Mouse (Mus musculus) liver, embryonic 16.5 days (tissue): ENCODE data around the gene Pate2. TPM values are rescaled to one million over a fixed set of nuclear protein-coding genes. Genes with fewer than 3 reads are reported as not detected.

ENCODE experiments used
- ATAC-seq: fragments of 200-750 bp; cut with Nextera tagmentation; 2 replicates; pipeline ENCODE4 v1.8.0; 2017; ENCODE audit warnings: low read depth, mild to moderate bottlenecking, moderate number of reproducible peaks, moderate library complexity
- H3K27ac ChIP-seq: fragments of 300-500 bp; sonication (generic); 2 replicates; pipeline ENCODE4 v1.5.1; 2014; ENCODE audit warnings: mild to moderate bottlenecking, low read length
- H3K27me3 ChIP-seq: fragments of 300-500 bp; sonication (generic); 2 replicates; pipeline ENCODE4 v1.6.1; 2014; ENCODE audit warnings: low read depth, low read length, mixed read lengths; ENCODE audit not compliant: control insufficient read depth, insufficient read depth
- H3K36me3 ChIP-seq: fragments of 300-500 bp; sonication (generic); 2 replicates; pipeline ENCODE4 v1.6.1; 2014; ENCODE audit warnings: mild to moderate bottlenecking; ENCODE audit not compliant: control insufficient read depth, insufficient read depth
- H3K4me1 ChIP-seq: fragments of 300-500 bp; sonication (generic); 2 replicates; pipeline ENCODE4 v1.6.1; 2014; ENCODE audit warnings: low read depth, low read length, mixed read lengths; ENCODE audit not compliant: control insufficient read depth
- H3K4me2 ChIP-seq: fragments of 300-500 bp; sonication (generic); 2 replicates; pipeline ENCODE4 v1.6.1; 2014; ENCODE audit warnings: low read depth, low read length, mixed read lengths
- H3K4me3 ChIP-seq: fragments of 300-500 bp; sonication (generic); 2 replicates; pipeline ENCODE4 v1.5.1; 2014; ENCODE audit warnings: low read depth, mild to moderate bottlenecking, low read length
- H3K9ac ChIP-seq: fragments of 300-500 bp; sonication (generic); 2 replicates; pipeline ENCODE4 v1.6.1; 2014; ENCODE audit warnings: low read depth, low read length
- H3K9me3 ChIP-seq: fragments of 300-500 bp; sonication (generic); replicated peaks from 2 replicates; pipeline ENCODE4 v1.6.1; 2016; ENCODE audit warnings: low read length; ENCODE audit not compliant: control insufficient read depth
- WGBS: fragments of 180-500 bp; shearing (Covaris S2); extraction: QIAGEN DNeasy Blood & Tissue Kit; methylation state at CpG from one replicate; pipeline ENCODE4 v1.1.7; 2014; ENCODE audit not compliant: insufficient replicate concordance; 5-methylcytosine and 5-hydroxymethylcytosine counted together
- polyA plus RNA-seq: library from polyadenylated mRNA; unstranded; fragments of >200 nt; fragmentation: Nextera tagmentation; extraction: Ambion mirVana; gene quantifications from 2 replicates; pipeline ENCODE4 v1.2.1, GENCODE M21; 2015

The Pate2 gene
- polyA plus RNA-seq, 1 experiment from 2014 or later = 0.05 TPM

DNA sequence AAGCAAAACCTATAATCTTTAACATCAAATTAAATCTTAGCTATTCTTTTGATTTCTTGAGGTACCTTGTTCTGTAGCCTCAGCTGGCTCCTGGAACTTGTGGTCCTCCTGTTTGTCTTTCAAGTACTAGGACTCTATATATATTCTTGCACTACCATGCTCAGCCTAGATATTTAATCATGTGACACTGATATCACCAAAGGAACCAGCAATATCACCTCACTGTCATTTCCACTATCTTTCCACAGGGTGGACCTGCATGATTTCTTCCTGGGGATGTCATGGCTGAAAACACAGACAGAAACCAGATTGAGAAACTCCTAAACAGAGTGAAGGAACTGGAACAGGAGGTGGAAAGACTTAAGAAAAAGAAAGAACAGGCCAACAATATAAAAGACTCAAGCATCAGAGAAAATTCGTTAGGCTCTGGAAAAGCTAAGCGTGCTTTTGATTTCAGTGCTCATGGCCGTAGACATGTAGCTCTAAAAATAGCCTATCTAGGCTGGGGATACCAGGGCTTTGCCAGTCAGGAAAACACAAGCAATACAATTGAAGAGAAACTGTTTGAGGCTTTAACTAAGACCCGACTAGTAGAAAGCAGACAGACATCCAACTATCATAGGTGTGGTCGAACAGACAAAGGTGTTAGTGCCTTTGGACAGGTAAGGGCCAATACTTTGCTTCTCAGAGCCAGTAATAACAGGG is 5.4 kb upstream of the Pate2 start:
- no peak overlapping the region for H3K4me2 ChIP-seq
- H3K36me3 ChIP-seq = peaks cover 35% of the 10 kb centered on the region
- H3K9ac ChIP-seq = no peak overlapping the region
- H3K9me3 ChIP-seq = no peaks in the 10 kb centered on the region
- H3K27ac ChIP-seq = no peak overlapping the region
- H3K4me3 ChIP-seq = no peak overlapping the region
- H3K4me1 ChIP-seq = peaks cover 7% of the 10 kb centered on the region
- no peaks in the 10 kb centered on the region for H3K27me3 ChIP-seq
- no peak for ATAC-seq
- WGBS = 76% methylated on average over 5 of the region's 5 CpGs

DNA sequence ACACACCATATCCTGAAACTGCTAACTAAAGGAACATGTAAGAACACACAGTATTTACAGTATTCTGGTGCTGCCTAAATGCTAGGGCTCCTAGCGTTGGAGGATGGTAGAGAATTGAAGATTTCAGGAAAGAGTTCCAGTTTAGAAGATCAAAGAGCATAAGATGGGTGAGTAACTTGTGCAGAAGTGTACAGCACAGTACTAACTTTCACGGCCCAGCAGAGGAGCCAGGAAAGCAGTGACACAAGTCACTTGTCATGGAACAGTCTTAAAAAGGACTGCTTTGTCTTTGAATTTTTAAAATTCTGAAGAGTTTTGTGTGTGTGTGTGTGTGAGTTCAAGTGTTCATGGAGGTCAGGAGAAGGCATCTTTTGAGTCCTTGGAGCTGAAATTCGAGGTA is 2.1 kb upstream of the Pate2 start:
- Histone ChIP-seq H3K9ac (no peak overlapping the region), H3K27me3 (peaks cover 7% of the 10 kb centered on the region), H3K4me1 (peaks cover 3% of the 10 kb centered on the region), H3K36me3 (peaks cover 27% of the 10 kb centered on the region), H3K4me3 (no peak overlapping the region), H3K4me2 (no peak overlapping the region), H3K27ac (no peak overlapping the region), H3K9me3 (no peaks in the 10 kb centered on the region)
- ATAC-seq = no peak
- 83% methylated on average over 3 of the region's 3 CpGs for WGBS

GRCm38 (mm10) chr9:35570663-35571062 is 579 bp downstream of the Pate2 start:
- peak overlapping the region; percentile 94 for H3K27ac ChIP-seq
- H3K9ac ChIP-seq = peak overlapping the region; percentile 92
- H3K9me3 ChIP-seq = no peaks in the 10 kb centered on the region
- peak overlapping the region; percentile 95 for H3K4me3 ChIP-seq
- peaks cover 3% of the 10 kb centered on the region for H3K4me1 ChIP-seq
- ATAC-seq = no peak
- peak overlapping the region; percentile 73 for H3K4me2 ChIP-seq
- H3K27me3 ChIP-seq = peaks cover 20% of the 10 kb centered on the region
- 4% methylated on average over 5 of the region's 5 CpGs for WGBS
- peaks cover 17% of the 10 kb centered on the region for H3K36me3 ChIP-seq

GRCm38 (mm10) chr9:35574416-35574815 is 4.3 kb downstream of the Pate2 start:
- 8% methylated on average over 32 of the region's 32 CpGs for WGBS
- ATAC-seq = no peak
- Histone ChIP-seq H3K9me3 (no peaks in the 10 kb centered on the region), H3K4me2 (no peak overlapping the region), H3K4me1 (no peaks in the 10 kb centered on the region; the same call in 1 of the 2 replicates), H3K9ac (no peak overlapping the region), H3K27ac (no peak overlapping the region), H3K4me3 (no peak overlapping the region), H3K27me3 (peaks cover 20% of the 10 kb centered on the region), H3K36me3 (no peaks in the 10 kb centered on the region)

DNA sequence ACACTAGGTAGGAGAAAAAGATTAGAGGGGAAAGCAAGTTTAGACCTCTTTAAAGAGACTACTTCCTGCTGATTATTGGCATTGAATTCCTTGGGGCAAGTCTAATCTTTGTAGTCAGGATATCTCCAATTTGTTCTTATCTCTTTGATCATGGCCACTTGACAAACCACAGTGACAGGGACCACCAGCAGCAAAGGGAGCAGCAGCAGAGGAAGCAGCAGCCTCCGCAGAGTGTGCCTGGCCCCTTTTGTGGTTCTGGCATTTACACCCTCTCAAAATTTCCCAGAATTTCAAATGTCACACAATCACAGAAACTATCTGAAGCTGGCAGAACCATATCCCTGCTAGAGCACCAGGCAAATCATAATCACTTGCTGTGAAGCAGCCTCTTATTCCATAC is 17.6 kb downstream of the Pate2 start:
- ATAC-seq = no peak
- no peaks in the 10 kb centered on the region for H3K4me1 ChIP-seq
- WGBS = 21% methylated on average over 1 of the region's 1 CpGs

GRCm38 (mm10) chr9:35592903-35593302 is 22.8 kb downstream of the Pate2 start:
- no peak overlapping the region for H3K4me3 ChIP-seq
- no peaks in the 10 kb centered on the region for H3K9me3 ChIP-seq
- no peak for ATAC-seq
- no peaks in the 10 kb centered on the region for H3K36me3 ChIP-seq
- no peak overlapping the region for H3K4me2 ChIP-seq
- no peak overlapping the region for H3K27ac ChIP-seq
- H3K27me3 ChIP-seq = no peaks in the 10 kb centered on the region
- H3K9ac ChIP-seq = no peak overlapping the region
- 16% methylated on average over 2 of the region's 2 CpGs for WGBS
- no peaks in the 10 kb centered on the region for H3K4me1 ChIP-seq

More for the DNA sequence above, 17.6 kb downstream of the Pate2 start:
- no peaks in the 10 kb centered on the region for H3K9me3 ChIP-seq
- no peaks in the 10 kb centered on the region for H3K27me3 ChIP-seq
- H3K4me3 ChIP-seq = no peak overlapping the region
- H3K9ac ChIP-seq = no peak overlapping the region
- no peaks in the 10 kb centered on the region for H3K36me3 ChIP-seq
- H3K4me2 ChIP-seq = no peak overlapping the region
- H3K27ac ChIP-seq = no peak overlapping the region

GRCm38 (mm10) chr9:35607647-35608405 is 37.7 kb downstream of the Pate2 start:
- Histone ChIP-seq H3K9me3 (no peaks in the 10 kb centered on the region), H3K27me3 (no peaks in the 10 kb centered on the region), H3K4me2 (no peak overlapping the region), H3K4me3 (no peak overlapping the region), H3K9ac (no peak overlapping the region), H3K27ac (no peak overlapping the region), H3K36me3 (no peaks in the 10 kb centered on the region), H3K4me1 (no peaks in the 10 kb centered on the region)
- ATAC-seq = no peak
- WGBS = 50% methylated on average over 8 of the region's 8 CpGs

- no peak within 1 kb of the TSS for H3K4me2 ChIP-seq
- H3K9ac ChIP-seq = no peak within 1 kb of the TSS
- no peaks in the 10 kb centered on the region for H3K9me3 ChIP-seq
- H3K27me3 ChIP-seq = no peaks in the 10 kb centered on the region
- H3K4me3 ChIP-seq = no peak within 1 kb of the TSS
- H3K4me1 ChIP-seq = no peaks in the 10 kb centered on the region
- H3K36me3 ChIP-seq = no peaks in the 10 kb centered on the region
- ATAC-seq = no peak
- 36% methylated on average over 1 of the region's 1 CpGs for WGBS
- H3K27ac ChIP-seq = no peak within 1 kb of the TSS
Measured at GRCm38 (mm10) chr9:35611841-35612240, 41.8 kb downstream of the Pate2 start, which contains the start of gene Pate4. Gene Pate4, minus strand, starts transcription at chr9:35611941.

DNA sequence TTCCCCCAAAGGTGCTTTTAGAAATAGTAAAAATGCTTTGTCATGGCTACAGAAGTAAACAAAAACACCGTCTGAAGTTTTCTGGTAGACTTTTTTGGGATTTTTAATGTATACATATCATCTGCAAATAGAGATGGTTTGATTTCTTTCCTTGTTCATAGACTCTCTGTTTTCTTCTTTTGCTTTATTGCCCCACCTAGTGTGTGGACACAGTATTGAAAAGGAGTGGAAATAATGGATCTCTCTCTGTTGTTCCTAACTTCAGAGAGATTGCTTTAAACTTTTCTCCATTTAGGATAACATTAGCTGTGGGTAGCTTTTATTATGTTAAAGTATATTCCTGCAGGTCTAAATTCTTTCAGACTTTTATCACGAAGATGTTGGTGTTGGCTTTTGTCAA is 43.9 kb downstream of the Pate2 start:
- no peak for ATAC-seq
- H3K9me3 ChIP-seq = no peaks in the 10 kb centered on the region
- no peaks in the 10 kb centered on the region for H3K27me3 ChIP-seq
- no peak overlapping the region for H3K4me3 ChIP-seq
- H3K27ac ChIP-seq = no peak overlapping the region
- no peak overlapping the region for H3K4me2 ChIP-seq
- 18% methylated on average over 2 of the region's 2 CpGs for WGBS
- H3K36me3 ChIP-seq = no peaks in the 10 kb centered on the region
- no peak overlapping the region for H3K9ac ChIP-seq
- H3K4me1 ChIP-seq = no peaks in the 10 kb centered on the region
